Mouse (Mus musculus) olfactory bulb, adult 2 months (tissue): Measurements from ENCODE around the gene Smpd4. TPM values are rescaled to one million over a fixed set of nuclear protein-coding genes. Genes with fewer than 3 reads are reported as not detected.

Experiments
- H3K27ac ChIP-seq: fragments of 200-500 bp; 2 replicates; pipeline ENCODE4 v1.5.1; 2012; ENCODE audit warnings: low read depth, low read length; ENCODE audit not compliant: insufficient read depth
- H3K4me1 ChIP-seq: fragments of 200-500 bp; 2 replicates; pipeline ENCODE4 v1.6.1; 2012; ENCODE audit warnings: low read length; ENCODE audit not compliant: control insufficient read depth, insufficient read depth
- H3K4me3 ChIP-seq: fragments of 200-500 bp; 2 replicates; pipeline ENCODE4 v1.5.1; 2012; ENCODE audit warnings: mild to moderate bottlenecking, low read depth, low read length, moderate library complexity; ENCODE audit not compliant: insufficient read depth
- CTCF ChIP-seq: fragments of 200-500 bp; IDR thresholded peaks from 2 replicates; pipeline ENCODE4 v1.5.1; 2012; ENCODE audit warnings: low read depth, mild to moderate bottlenecking, low read length, moderate library complexity; ENCODE audit not compliant: insufficient read depth
- POLR2A ChIP-seq: fragments of 200-500 bp; IDR thresholded peaks from 2 replicates; pipeline ENCODE4 v1.6.1; 2012; ENCODE audit warnings: mild to moderate bottlenecking, low read depth, low read length, moderate library complexity; ENCODE audit not compliant: insufficient read depth
- WGBS: fragments of 180-500 bp; shearing (Covaris S2); methylation state at CpG from one replicate; pipeline ENCODE4 v1.1.7; 2018; 5-methylcytosine and 5-hydroxymethylcytosine counted together
- polyA plus RNA-seq: library from polyadenylated mRNA; stranded (reverse); fragments of >200 nt; gene quantifications from 2 replicates; pipeline ENCODE4 v1.2.4, GENCODE M21; 2012; ENCODE audit warnings: low replicate concordance; ENCODE audit not compliant: missing spikeins, insufficient read depth, insufficient read length

The Smpd4 gene
- not detected in 2 replicates for polyA plus RNA-seq

DNA sequence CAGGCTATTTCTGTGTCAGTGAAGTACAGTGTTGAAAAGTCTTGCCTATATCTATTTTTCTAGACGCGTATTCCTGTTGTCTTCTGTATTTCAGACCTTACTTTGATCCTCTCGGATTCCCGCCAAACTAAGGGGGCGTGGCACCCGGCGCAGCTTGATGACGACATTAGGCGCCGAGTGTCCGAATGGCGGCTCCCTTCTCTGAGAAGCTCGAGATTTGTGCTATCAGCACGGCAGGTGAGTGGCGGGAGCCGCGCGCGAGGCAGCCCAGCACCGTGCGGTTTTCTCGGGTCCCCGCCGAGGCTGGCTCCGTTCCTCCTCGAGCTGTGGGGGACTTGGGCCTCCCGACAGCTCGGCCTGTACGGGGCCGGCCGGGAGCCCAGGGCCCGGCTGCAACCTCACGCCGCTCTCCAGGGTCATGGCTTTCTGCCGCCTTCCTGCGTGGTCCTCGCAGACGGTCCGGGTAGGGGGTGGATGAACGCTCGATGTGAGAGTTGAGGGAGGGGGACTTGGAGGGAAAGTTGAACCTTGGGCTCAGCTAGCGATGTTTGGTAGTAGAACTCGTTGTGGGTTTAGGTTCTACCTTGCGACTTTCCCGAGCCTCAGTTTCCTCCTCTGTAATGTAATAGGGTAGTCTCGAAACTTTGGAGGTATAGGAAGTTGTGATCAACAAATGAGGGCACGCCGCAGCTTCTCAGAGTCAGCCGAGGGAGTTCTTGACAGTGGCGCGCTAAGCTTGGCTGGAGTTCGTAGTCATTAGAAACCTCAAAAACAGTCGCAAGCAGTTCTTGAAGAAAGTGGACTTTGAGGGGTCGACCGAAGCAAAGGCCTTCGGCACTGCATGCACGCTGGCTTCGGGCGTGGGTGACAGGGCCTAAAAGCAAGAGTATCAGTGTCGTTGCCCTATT lies at the start of gene Smpd4:
TSS of gene Smpd4 (plus strand) at position 157 of the 908 bp plus-strand sequence.
- H3K4me3 ChIP-seq = peak within 1 kb of the TSS; percentile 83
- peaks cover 6% of the 10 kb centered on the region for H3K4me1 ChIP-seq
- 2% methylated on average over 60 of the region's 60 CpGs for WGBS
- H3K27ac ChIP-seq = no peak within 1 kb of the TSS
- TF ChIP-seq CTCF = no peak
- 0 out of 2 replicates have a peak, but pooled peaks have one; percentile 44 for TF ChIP-seq POLR2A

- Histone ChIP-seq H3K4me3 (peak overlapping the region; percentile 55), H3K4me1 (peaks cover 36% of the 10 kb centered on the region), H3K27ac (no peak overlapping the region)
- 11% methylated on average over 45 of the region's 45 CpGs for WGBS
- TF ChIP-seq CTCF = no peak
- TF ChIP-seq POLR2A = peak; percentile 27; the same call in 1 of the 2 replicates
These were observed 43.0 kb upstream of the Smpd4 start for GRCm38 (mm10) chr16:17575870-17576824.

DNA sequence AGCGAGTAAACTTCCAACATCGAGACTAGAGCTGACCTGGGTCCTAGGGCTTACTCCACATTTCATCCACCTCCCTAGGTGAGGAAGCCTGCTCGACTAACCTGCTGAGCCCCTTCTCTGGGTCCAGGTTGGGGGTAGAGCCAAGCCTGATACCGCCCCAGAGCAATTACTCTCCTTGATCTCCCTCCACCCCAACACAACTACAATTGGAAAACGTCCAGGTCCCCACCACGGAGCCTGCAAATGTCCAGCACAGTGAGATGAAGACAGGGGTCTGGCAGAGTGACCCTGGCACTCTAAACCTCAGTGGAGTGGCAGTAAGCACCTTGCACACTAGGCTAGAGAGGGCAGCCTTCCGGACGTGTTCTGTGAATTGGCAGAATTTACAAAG lies 42.3 kb upstream of the Smpd4 start:
- Histone ChIP-seq H3K4me1 (peaks cover 36% of the 10 kb centered on the region), H3K4me3 (peak overlapping the region; percentile 55), H3K27ac (no peak overlapping the region)
- WGBS = 8% methylated on average over 8 of the region's 8 CpGs
- no peak for TF ChIP-seq CTCF
- no peak for TF ChIP-seq POLR2A

- WGBS = 19% methylated on average over 8 of the region's 8 CpGs
- TF ChIP-seq POLR2A (no peak), CTCF (0 out of 2 replicates have a peak, but pooled peaks have one; percentile 25)
These were observed 36.1 kb upstream of the Smpd4 start, which contains the start of gene Slc7a4 for GRCm38 (mm10) chr16:17583064-17583463. TSS of gene Slc7a4 (minus strand) at chr16:17583214.

DNA sequence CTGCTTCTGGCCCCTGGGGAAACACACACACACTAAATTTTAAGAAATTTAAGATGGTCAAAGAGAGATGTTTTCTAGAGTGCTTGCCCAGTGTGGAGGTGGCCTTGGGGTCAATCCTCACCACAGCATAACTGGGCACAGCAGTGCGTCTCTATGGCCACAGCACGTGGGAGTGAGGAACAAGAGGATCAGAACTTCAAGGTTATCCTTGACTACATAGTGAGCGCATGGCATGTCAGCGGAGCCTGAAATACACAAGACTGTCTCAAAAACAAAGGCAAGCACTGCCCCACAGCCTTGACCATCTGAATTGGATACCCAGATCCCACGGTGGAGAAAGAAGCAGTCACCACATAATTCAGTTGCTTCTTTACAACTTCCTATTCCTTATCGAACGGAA lies 34.6 kb upstream of the Smpd4 start:
- TF ChIP-seq CTCF (no peak), POLR2A (no peak)
- 87% methylated on average over 7 of the region's 7 CpGs for WGBS
- no peaks in the 10 kb centered on the region for H3K4me1 ChIP-seq
- H3K4me3 ChIP-seq = no peak overlapping the region
- no peak overlapping the region for H3K27ac ChIP-seq

More at GRCm38 (mm10) chr16:17583064-17583463, 36.1 kb upstream of the Smpd4 start, which contains the start of gene Slc7a4:
- Histone ChIP-seq H3K4me3 (no peak within 1 kb of the TSS), H3K4me1 (no peaks in the 10 kb centered on the region), H3K27ac (no peak within 1 kb of the TSS)

DNA sequence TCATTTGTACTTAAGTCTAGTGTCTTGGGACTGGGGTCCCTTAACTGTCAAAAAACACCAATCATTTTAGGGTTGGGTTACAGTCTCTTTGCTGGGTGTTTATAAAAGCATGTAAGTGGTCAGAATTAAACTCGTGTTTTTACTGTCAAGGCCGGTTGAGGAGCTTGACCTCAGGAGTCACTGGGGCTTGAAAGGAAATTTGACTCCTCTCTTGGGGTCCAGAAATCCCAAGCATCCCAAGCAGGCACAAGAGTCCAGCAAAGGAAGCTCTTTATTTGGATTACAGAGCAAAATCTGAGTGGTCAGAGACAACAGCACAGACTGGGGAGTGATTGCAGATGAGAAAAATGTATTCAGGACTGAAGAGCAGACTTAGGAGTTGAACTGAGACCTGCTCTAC lies 28.4 kb upstream of the Smpd4 start:
- Histone ChIP-seq H3K27ac (no peak overlapping the region), H3K4me1 (no peaks in the 10 kb centered on the region), H3K4me3 (no peak overlapping the region)
- TF ChIP-seq POLR2A (no peak), CTCF (no peak)
- 55% methylated on average over 2 of the region's 2 CpGs for WGBS

DNA sequence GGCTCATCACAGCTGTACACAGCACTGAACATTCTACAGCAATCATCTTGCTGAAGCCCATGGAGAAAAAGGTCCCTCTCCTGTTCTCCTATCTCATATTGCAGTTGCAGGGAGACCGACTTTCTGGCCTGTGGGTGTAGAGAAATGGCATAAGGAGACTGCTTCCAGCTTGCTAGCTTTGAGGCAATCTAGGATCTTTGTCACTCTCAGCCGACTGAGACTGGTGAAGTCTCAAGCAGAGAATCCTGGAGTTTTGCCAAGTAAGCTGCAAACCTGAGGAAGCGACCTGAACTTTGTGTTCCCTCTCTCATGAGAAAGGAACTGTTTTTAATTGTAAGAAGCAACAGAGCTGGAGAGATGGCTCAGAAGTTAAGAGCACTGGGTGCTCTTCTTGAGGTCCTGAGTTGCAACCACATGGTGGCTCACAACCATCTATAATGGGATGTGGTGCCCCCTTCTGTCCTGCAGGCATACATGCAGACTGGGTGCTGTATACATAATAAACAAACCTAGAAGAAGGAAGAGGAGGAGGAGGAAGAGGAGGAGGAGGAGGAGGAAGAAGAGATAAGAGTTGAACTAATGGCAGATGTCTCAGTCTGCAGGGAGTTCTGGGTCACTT lies 18.1 kb upstream of the Smpd4 start:
- Histone ChIP-seq H3K4me3 (no peak overlapping the region), H3K27ac (no peak overlapping the region), H3K4me1 (no peaks in the 10 kb centered on the region)
- 62% methylated on average over 3 of the region's 3 CpGs for WGBS
- TF ChIP-seq CTCF (no peak), POLR2A (no peak)

DNA sequence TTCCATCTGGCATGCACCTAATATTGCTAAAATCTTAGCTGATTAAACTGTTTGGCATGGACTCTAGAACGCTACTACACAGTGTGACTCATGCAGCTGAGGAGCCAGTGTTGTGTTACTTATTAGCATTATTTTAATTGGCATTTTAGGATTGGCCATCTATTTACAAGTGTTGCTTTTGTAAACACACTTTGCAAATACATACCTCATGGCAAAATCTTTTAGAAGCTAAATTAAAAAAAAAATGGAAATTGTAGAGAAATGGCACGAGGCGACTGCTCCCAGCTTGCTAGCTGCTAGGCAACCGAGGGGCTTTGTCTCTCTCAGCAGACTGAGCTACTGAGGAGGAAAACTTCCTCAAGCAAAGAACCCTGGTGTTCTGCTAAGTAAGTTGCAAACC lies 14.2 kb upstream of the Smpd4 start:
- Histone ChIP-seq H3K27ac (no peak overlapping the region), H3K4me3 (no peak overlapping the region), H3K4me1 (no peaks in the 10 kb centered on the region)
- TF ChIP-seq CTCF (no peak), POLR2A (no peak)
- 18% methylated on average over 4 of the region's 4 CpGs for WGBS

- TF ChIP-seq POLR2A = no peak
- no peak for TF ChIP-seq CTCF
- 65% methylated on average over 5 of the region's 5 CpGs for WGBS
- Histone ChIP-seq H3K4me1 (no peaks in the 10 kb centered on the region), H3K4me3 (no peak overlapping the region), H3K27ac (no peak overlapping the region)
These were observed 13.5 kb upstream of the Smpd4 start for GRCm38 (mm10) chr16:17605684-17606083.
